Mouse (Mus musculus) heart, postnatal 0 days (tissue): ENCODE data around the gene Tarsl2. TPM values are rescaled to one million over a fixed set of nuclear protein-coding genes. Genes with fewer than 3 reads are reported as not detected.
A peak's percentile ranks its signal among the peaks of the same experiment; 100 is the strongest.

Experiments used
- ATAC-seq: fragments of 200-750 bp; cut with Nextera tagmentation; 2 replicates; pipeline ENCODE4 v1.8.0; 2017; ENCODE audit warnings: low read depth, moderate number of reproducible peaks, moderate library complexity; ENCODE audit not compliant: insufficient read depth
- DNase-seq: peaks from one replicate; pipeline ENCODE4 v3.0.0-alpha.2; 2016; ENCODE audit warnings: low spot score
- H3K27ac ChIP-seq: fragments of 300-500 bp; sonication (generic); 2 replicates; pipeline ENCODE4 v1.5.1; 2014; ENCODE audit warnings: low read depth, mild to moderate bottlenecking
- H3K27me3 ChIP-seq: fragments of 300-500 bp; sonication (generic); 2 replicates; pipeline ENCODE4 v1.6.1; 2014; ENCODE audit warnings: low read length, mixed read lengths; ENCODE audit not compliant: control insufficient read depth, insufficient read depth
- H3K36me3 ChIP-seq: fragments of 300-500 bp; sonication (generic); replicated peaks from 2 replicates; pipeline ENCODE4 v1.6.1; 2014; ENCODE audit warnings: low read length, mixed read lengths; ENCODE audit not compliant: control insufficient read depth, insufficient read depth
- H3K4me1 ChIP-seq: fragments of 300-500 bp; sonication (generic); 2 replicates; pipeline ENCODE4 v1.6.1; 2014; ENCODE audit warnings: antibody characterized with exemption; ENCODE audit not compliant: control insufficient read depth, insufficient read depth
- H3K4me2 ChIP-seq: fragments of 300-500 bp; sonication (generic); 2 replicates; pipeline ENCODE4 v1.6.1; 2014; ENCODE audit warnings: low read depth, mild to moderate bottlenecking, low read length, moderate library complexity
- H3K4me3 ChIP-seq: fragments of 300-500 bp; sonication (generic); 2 replicates; pipeline ENCODE4 v1.5.1; 2014; ENCODE audit warnings: low read depth, low read length
- H3K9ac ChIP-seq: fragments of 300-500 bp; sonication (generic); replicated peaks from 2 replicates; pipeline ENCODE4 v1.6.1; 2014; ENCODE audit warnings: low read depth, low read length, mixed read lengths
- H3K9me3 ChIP-seq: fragments of 300-500 bp; sonication (generic); replicated peaks from 2 replicates; pipeline ENCODE4 v1.6.1; 2016; ENCODE audit warnings: low read length; ENCODE audit not compliant: control insufficient read depth
- CTCF ChIP-seq: IDR thresholded peaks from 2 replicates; pipeline ENCODE4 v1.5.1; 2016; ENCODE audit warnings: antibody characterized with exemption, control low read depth, low read depth
- EP300 ChIP-seq: IDR thresholded peaks from 2 replicates; pipeline ENCODE4 v1.6.1; 2016; ENCODE audit warnings: antibody characterized with exemption, low read depth
- WGBS: fragments of 180-500 bp; shearing (Covaris S2); extraction: QIAGEN DNeasy Blood & Tissue Kit; methylation state at CpG from one replicate; pipeline ENCODE4 v1.1.7; 2014; 5-methylcytosine and 5-hydroxymethylcytosine counted together
- polyA plus RNA-seq: library from polyadenylated mRNA; unstranded; fragments of >200 nt; fragmentation: Nextera tagmentation; extraction: Ambion mirVana; gene quantifications from 2 replicates; pipeline ENCODE4 v1.2.1, GENCODE M21; 2015
- total RNA-seq: library from RNA; depleted of rRNA; stranded (reverse); fragments of >200 nt; gene quantifications from 2 replicates; pipeline ENCODE4 v1.2.3, GENCODE M21; 2014; ENCODE audit warnings: low replicate concordance

The Tarsl2 gene
- total and polyA plus RNA-seq, 2 experiments from 2014 or later = 15.8 to 17.6 TPM

GRCm38 (mm10) chr7:65640672-65641071 is 4.0 kb upstream of the Tarsl2 start:
- DNase-seq (no peak), ATAC-seq (no peak)
- Histone ChIP-seq H3K36me3 (no peaks in the 10 kb centered on the region), H3K9ac (no peak overlapping the region), H3K27ac (no peak overlapping the region), H3K27me3 (no peaks in the 10 kb centered on the region), H3K4me2 (no peak overlapping the region), H3K4me3 (no peak overlapping the region), H3K4me1 (no peaks in the 10 kb centered on the region; the same call in 1 of the 2 replicates), H3K9me3 (no peaks in the 10 kb centered on the region)
- TF ChIP-seq CTCF = no peak
- TF ChIP-seq EP300 = no peak
- 38% methylated on average over 6 of the region's 6 CpGs for WGBS

DNA sequence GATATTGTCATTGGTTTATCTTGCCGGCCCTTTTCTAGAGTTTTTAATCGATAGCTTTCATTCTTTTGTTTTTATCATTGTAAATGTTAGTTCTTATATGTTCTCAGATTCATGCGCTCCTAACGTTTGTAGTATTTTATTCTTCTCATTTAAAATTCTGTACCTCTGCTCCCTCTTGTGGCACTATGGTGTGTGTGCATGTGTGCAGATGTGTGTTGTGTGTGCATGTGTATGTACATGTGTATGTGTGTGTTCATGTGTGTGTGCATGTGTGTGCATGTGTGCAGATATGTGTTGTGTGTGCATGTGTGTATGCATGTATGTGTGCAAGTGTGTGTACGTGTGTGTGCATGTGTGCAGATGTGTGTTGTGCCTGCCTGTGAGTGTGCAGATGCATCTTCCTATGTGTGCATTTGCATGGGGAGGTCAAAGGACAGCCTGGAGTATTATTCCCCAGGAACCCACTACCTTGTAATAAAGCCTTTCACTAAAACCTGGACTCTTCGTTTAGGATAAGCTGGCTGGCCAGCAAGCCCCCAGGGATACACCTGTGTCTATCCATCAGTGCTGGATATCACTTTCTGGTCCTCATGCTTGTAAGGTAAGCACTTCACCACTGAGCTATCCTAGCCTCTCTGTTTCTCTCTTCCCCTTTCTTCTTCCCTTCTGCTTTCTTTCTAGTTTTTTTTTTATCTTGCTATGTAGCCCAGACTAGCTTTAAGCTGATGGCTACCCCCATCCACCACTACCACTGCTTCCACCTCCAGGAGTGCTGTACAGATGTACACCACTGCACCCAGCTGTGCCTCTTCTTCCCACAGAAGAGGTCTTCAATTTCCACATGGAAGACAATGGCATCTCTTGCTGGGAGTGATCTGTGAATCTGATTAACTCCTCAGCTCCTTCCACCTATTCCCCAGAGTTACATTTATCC is 2.1 kb upstream of the Tarsl2 start:
- 68% methylated on average over 6 of the region's 6 CpGs for WGBS
- no peaks in the 10 kb centered on the region for H3K27me3 ChIP-seq
- H3K36me3 ChIP-seq = peaks cover 4% of the 10 kb centered on the region; the same call in 1 of the 2 replicates
- ATAC-seq = no peak
- no peak overlapping the region for H3K27ac ChIP-seq
- no peak for TF ChIP-seq EP300
- TF ChIP-seq CTCF = peak; percentile 46
- no peak overlapping the region for H3K4me2 ChIP-seq
- H3K4me1 ChIP-seq = no peaks in the 10 kb centered on the region; the same call in none of the 2 replicates
- no peak overlapping the region for H3K4me3 ChIP-seq
- H3K9me3 ChIP-seq = no peaks in the 10 kb centered on the region
- peak; percentile 22 for DNase-seq
- H3K9ac ChIP-seq = no peak overlapping the region

- H3K27ac ChIP-seq = no peak overlapping the region
- H3K4me1 ChIP-seq = no peaks in the 10 kb centered on the region; the same call in none of the 2 replicates
- no peak overlapping the region for H3K9ac ChIP-seq
- peak overlapping the region; percentile 66 for H3K4me3 ChIP-seq
- no peak for ATAC-seq
- H3K27me3 ChIP-seq = no peaks in the 10 kb centered on the region
- H3K9me3 ChIP-seq = peaks cover 2% of the 10 kb centered on the region; the same call in 1 of the 2 replicates
- 27% methylated on average over 6 of the region's 6 CpGs for WGBS
- peak overlapping the region; percentile 91 for H3K4me2 ChIP-seq
- H3K36me3 ChIP-seq = peaks cover 16% of the 10 kb centered on the region
- no peak for TF ChIP-seq EP300
- 0 out of 2 replicates have a peak, but pooled peaks have one; percentile 3 for TF ChIP-seq CTCF
- DNase-seq = no peak
These were observed 757 bp upstream of the Tarsl2 start for GRCm38 (mm10) chr7:65643861-65644421.

GRCm38 (mm10) chr7:65645996-65646395 is 1.3 kb downstream of the Tarsl2 start:
- H3K4me3 ChIP-seq = no peak overlapping the region
- peaks cover 8% of the 10 kb centered on the region; the same call in 1 of the 2 replicates for H3K9me3 ChIP-seq
- DNase-seq (no peak), ATAC-seq (no peak)
- no peak overlapping the region for H3K9ac ChIP-seq
- peaks cover 29% of the 10 kb centered on the region for H3K36me3 ChIP-seq
- H3K27me3 ChIP-seq = no peaks in the 10 kb centered on the region
- WGBS = 76% methylated on average over 8 of the region's 8 CpGs
- TF ChIP-seq EP300 (no peak), CTCF (no peak)
- no peak overlapping the region for H3K4me2 ChIP-seq
- H3K27ac ChIP-seq = no peak overlapping the region
- no peaks in the 10 kb centered on the region; the same call in none of the 2 replicates for H3K4me1 ChIP-seq

- Histone ChIP-seq H3K36me3 (peaks cover 57% of the 10 kb centered on the region), H3K27me3 (no peaks in the 10 kb centered on the region), H3K4me3 (no peak overlapping the region), H3K9me3 (peaks cover 8% of the 10 kb centered on the region; the same call in 1 of the 2 replicates), H3K27ac (no peak overlapping the region), H3K4me1 (no peaks in the 10 kb centered on the region; the same call in 1 of the 2 replicates), H3K9ac (no peak overlapping the region), H3K4me2 (no peak overlapping the region)
- whole genome bisulfite sequencing = 91% methylated on average over 4 of the region's 4 CpGs
- no peak for DNase-seq
- ATAC-seq = no peak
- TF ChIP-seq CTCF = no peak
- no peak for TF ChIP-seq EP300
These were observed 6.0 kb downstream of the Tarsl2 start for GRCm38 (mm10) chr7:65650662-65651061.
